Mouse (Mus musculus): ENCODE results near the gene Apba3.

Gene Apba3

DNA sequence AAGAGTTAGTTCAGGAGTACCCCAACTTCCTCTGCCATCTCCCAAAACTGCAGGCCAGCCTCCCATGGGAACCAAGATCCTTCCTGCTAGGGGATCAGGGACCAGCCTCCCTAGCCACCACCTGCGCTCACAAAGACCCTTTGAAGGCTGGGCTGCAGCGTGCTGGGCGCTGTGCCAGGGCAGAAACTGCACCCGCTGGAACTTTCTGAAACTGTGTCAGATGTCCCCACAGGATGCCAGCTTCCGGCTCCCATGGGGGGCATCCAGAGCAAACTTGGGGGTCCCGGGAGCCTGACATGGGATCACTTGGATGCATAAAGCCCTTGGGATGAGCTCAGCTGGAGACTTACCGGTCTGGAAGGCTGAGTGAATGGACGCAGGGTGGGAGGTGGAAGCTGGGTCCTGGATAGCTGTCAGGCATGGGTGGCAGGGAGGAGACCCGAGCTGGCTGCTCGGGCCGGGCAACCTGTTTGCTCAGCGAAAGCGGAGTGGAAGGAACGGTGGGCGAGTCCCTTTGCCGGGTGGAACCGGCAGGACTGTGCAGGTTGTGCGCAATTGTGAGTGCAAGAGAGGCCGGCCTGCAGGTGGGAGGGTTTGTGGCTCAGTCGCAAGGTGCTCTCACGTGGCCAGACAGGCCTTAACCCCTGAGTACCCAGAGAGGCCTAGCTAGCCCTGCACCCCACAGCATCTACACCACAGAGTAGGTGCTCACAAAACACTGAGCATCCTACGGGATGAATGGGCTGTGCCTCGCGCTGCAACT, 24.1 kb downstream of the Apba3 start:
- DNase-seq (ENCODE audit: low read depth, low spot score): peak; percentile 57

DNA sequence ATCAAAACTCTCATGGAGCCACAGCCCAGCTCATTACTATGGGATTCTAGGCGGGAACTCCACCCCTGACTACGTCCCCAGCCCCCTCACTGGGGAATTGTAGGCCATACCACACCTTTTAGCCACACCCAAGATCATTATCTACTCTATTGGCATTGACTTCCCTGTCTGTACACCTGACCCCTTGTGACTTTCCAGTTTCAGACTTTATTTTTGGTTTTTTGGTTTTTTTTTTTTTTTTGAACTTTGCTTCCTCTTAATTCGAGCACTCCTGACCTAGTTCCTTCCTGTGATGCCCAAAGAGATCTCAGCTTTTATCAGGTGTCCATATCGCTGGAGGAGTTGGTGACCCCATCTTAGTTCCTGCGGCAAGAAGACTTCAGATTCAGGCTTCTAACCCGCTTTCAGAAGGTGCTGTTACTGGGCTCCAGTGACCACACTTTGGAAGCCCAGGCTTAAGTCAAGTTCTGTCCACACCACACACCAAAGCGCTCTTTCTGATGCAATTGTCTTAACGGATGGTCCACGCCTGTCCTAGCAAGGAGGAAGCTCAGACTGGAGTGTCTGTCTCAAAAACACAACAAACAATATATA, 24.8 kb downstream of the Apba3 start, which contains the start of gene Tjp3:
TSS of gene Tjp3 (minus strand) at position 71 of the 594 bp plus-strand sequence.
- DNase-seq (ENCODE audit: low read depth, low spot score): no peak

DNA sequence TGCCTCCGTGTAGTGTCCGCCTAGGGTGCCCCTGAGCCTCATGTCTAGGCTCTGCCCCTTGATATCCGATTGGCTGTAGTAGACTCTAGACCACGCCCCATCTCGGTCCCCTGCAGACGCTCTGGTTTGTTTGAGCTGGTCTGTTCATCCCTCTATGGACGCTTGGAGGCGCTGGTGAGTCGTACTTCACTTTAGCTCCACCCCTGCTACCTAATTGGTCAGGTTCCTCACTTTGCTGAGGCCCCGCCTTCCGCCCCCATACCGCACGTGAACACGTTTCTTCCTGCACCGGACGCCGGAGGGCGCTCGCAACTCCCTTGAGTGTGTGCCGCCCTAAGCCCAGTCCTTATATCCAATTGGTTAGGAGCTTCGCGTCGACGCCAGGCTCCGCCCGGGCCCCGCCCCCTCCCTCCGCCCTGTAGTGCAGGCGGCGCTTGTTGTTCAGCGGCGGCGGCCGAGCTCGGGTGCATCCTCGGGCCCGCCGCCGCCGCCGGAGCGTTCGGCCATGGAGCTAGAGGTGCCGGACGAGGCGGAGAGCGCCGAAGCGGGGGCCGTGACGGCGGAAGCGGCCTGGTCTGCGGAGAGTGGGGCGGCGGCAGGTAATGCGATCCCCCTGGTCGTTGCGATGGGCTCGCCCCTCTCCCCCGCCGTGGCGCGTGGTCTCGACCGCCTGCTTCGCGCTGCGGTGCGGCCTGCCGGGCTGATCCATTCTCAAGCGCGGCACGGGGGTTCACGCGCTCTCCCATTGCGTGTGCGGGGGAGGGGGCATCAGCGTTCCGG, 26.0 kb downstream of the Apba3 start, which contains the start of gene Pip5k1c:
TSS of gene Pip5k1c (plus strand) at position 410 of the 780 bp plus-strand sequence.
- DNase-seq (ENCODE audit: low read depth, low spot score): peak; percentile 100

DNA sequence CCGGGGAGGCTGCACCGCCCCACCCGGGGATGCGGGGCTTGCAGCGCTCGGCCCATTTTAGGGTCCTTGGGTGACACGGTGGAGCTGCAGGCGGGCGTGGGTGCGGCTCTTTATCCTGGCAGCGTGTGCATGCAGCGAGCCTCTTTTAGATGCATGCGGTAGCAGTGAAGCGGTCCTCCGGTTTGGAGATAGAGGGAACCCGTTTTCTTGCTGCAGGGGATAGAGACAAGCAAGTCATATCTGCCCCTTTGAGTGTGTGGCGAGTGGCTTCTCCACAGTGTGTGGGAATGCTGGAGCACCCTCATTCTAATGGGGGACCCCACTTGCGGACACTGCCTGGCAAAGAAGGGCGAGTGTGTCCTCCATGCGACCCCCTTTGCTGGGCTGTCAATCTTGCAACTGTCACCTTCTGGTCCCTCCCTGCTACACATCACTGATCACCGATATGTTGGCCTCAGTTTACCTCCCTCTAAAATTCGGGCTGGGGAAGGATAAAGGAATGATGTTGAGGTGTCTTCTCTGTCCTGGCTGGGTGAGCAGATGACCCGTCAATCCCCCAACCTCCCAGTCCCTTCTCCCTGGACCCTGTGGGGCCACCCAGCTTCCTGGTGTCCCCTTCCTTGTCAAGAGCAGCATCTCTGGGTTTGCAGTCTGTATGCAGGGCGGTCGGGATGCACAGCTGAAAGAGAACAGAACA, 26.7 kb downstream of the Apba3 start:
- DNase-seq (ENCODE audit: low read depth, low spot score): no peak

DNA sequence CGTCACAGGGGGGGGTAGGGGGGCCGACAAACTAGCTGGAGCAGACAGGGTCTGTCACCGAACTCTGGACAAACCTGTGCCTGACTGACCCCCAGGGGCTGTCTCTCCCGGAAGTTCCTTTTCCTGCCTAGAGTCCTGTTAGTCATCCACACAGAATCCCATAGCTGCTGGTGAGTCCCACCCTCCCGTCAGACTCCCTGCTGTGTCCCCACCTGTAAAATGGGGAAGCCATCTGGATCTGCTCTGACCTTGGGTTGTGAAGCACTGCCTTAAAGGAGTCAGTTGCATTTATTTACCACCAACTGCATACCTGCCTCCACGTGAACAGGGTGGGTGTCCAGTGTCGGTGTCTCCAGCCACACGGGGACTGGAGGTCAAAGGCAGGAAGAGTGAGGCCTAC, 27.7 kb downstream of the Apba3 start:
- peak; percentile 60 for DNase-seq (ENCODE audit: low read depth, low spot score)

DNA sequence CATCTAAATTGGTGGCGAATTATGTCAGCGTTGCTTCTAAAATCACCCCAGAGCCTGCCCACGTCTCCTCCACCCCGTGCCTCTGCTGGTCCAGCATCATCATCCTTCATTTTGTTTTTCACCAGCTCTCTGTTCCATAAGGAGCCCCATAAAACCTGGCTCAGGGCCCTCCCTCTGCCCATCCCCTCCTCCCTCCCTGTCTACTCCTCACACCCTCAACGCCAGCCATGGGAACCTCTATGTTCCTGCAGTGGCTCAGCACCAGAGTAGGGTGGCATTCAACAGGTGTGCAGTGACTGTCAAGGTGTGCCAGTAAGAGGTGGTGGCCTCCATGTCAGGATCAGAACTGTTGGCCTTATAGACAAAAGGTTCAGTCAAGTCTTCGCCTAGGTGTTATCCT, 28.4 kb downstream of the Apba3 start:
- no peak for DNase-seq (ENCODE audit: low read depth, low spot score)

DNA sequence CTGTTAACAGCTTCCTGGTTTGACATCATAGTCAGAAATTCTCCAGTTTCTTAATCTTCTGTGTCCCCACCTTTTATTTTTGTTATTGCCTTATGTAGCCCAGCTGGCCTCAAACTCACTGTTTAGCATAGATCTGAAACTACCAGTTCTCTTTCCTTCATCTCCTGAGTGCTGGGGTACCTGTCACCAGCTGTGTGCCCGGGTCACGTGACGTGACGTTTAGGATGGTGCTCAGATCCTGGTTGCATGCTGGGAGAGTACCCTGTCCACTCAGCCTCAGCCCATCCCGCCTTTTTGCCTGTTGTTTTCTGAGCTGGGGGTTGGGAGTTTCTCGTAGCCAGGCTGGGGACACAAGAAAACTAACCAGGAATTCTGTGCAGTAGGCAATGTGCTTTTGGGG, 30.5 kb downstream of the Apba3 start:
- DNase-seq (ENCODE audit: low read depth, low spot score): no peak

DNA sequence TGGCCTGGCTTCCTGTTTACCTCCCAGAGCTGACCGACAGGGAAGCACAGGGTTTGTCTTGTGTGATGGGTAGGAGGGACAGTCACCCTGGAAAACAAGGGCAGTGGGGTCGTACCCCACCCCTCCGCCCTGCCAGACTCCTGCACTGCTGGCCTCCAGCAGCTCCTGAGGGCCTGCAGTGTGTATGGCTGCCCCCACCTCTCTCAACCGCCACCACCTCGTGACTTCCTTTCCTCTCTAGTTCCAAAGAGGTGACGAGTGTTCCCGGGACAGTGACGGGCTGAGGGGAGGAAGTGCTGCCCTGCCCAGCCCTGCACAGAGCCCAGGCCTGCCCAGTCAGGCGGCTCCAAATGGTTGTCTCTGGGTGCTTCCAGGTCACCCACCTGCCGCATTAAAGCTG, 31.1 kb downstream of the Apba3 start:
- DNase-seq (ENCODE audit: low read depth, low spot score): no peak

DNA sequence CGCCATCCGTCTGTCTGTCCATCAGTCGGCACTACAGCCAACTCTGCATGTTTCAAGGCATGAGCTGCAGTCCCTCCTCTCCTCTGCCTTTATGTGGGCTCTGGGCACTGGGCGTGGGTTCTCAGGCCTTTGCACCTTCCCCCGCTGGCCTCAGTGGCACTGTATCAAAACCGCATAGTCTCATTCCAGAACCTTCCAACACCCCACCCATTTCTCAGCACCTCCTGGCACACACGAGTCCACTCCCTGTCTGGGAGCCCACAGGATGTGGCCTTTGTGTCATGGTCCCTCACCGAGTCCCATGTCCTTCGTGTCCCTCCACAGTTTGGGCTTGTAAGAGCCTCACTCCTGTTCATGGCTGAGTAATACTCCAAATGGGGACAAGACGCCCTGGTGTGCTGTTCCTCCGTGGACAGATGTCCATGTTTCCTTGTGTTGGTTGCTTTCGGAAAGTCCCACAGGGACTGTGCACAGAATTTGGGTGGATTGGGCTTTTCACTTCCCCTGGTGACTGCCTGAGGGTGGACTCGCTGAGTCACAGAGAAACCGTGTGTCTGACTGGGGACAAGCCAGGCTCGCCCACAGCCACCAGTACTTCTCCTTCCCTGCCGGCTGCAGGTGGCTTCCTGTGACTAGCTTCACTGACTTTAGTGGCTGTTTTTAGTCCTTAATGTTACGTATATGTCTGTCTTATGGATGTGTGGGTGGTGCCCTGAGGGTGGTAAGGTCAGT, 31.8 kb downstream of the Apba3 start:
- no peak for DNase-seq (ENCODE audit: low read depth, low spot score)

DNA sequence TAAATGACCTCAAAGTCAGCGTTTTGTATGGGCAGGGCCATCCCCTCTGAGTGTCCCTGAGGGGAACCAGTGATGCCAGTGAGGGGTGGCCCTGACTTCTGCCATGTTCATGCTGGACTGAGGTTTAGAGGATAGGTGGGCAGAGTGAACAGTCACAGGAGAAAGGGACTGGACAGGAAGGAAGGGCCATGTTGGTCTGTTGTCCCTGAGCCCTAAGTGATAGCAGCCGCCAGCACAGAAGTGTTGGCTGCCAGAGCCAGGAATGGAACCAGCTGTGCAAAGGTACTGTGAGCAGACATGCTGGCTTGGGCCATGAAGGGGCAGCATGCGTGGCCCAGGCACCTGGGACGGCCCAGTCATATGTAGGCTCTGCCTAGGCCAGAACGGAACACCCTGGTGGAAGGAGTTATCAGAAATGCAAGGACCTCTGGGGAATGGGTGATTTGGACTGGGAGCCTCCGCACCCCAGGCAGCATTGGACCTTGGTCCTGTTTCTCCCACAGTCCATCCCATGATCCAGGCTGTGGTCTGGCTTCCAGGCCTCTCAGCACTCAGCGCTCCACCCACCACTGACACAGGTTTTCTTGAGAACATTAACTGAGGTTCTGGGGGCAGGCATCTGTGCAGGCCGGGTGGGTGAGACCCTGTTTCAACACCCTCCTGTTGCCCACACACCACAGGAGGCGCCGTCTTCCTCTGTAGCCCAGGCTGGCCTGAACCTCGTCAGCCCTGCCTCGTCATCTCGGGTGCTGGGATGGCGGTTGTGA, 33.0 kb downstream of the Apba3 start:
- no peak for DNase-seq (ENCODE audit: low read depth, low spot score)

DNA sequence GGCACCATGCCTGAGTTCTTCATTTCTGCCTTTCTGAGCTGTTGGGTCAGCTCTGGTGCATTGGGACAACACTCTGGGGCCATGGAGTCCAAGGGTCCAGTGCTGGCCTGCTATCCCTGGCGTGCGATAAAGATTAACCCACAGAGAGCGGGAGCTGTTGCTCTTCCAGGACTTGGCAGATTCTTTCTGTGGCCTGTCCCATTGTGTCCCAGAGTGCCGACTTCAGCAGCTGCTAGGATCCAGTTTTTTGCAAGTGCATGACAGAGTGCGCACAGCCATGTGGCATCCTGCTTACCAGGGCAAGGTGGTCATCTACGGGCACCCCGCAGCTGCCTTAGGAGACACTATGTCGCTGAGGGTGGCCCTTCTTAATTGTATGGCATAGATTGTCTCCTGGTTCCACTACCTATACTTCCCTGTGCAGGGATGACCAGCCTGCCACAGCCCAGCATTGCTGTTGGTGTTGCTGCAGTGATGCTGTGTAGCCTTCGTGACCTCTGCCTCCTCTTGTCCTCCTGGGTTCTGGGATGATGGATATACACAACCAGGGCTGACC, 33.7 kb downstream of the Apba3 start:
- no peak for DNase-seq (ENCODE audit: low read depth, low spot score)

DNA sequence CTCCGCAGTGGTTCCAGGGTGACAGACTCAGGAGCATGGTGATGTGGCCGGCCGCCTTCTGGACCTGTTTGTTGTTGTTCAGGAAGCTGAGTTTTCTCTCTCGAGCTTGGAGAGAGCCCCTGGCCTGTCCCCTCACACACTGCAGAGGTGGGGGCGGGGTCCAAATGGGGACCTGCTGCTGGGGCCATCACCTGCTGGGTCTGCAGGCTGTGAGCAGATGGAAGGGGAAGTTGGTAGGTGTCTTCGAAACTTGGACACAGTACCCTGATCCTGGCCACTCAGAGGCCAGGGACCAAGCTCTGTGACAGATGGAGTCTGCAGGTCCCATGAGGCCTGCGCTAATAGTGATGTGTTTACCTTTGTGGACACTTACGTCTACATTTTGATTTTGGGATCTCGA, 34.6 kb downstream of the Apba3 start:
- DNase-seq (ENCODE audit: low read depth, low spot score): no peak

DNA sequence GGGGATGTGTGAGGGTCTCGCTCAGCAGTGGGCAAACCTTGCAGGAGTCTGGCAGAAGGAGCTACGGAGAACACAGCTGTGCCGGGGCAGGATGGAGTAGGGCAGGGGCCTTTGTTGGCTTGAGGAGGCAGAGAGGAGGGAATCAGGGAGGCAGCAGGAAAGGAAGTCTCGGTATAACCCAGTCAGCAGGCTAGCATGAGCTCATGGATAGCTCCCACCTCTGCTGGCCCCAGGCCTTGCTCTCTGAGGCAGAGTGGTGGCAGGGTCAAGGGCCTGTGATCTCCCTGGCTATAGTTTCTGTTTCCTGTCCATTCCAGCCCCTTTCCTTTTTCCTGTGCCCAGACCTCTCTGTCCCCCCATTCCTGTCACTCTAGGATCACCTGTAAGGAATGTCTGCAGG, 35.5 kb downstream of the Apba3 start:
- DNase-seq (ENCODE audit: low read depth, low spot score): no peak

DNA sequence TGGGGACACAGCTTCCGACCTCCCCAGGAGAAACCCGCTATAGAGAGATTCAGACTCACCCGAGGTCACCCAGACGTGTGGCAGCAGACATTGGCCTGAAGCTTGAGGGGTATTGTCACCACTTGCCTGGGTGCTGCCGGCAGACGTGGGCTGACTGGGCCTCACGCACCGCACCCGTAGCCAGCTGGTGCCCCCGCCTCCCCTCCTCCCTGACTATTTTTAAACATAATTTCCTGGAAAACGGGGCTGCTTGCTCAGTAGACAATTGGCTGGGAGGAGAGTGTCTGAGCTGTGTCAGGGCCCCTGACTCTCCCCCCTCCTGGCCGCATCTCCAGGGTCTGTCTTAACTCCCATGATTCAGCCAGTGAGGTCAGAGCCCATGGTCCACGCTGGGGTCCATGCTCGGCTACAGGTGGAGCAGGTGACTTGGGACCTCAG, 36.0 kb downstream of the Apba3 start:
- DNase-seq (ENCODE audit: low read depth, low spot score): no peak

DNA sequence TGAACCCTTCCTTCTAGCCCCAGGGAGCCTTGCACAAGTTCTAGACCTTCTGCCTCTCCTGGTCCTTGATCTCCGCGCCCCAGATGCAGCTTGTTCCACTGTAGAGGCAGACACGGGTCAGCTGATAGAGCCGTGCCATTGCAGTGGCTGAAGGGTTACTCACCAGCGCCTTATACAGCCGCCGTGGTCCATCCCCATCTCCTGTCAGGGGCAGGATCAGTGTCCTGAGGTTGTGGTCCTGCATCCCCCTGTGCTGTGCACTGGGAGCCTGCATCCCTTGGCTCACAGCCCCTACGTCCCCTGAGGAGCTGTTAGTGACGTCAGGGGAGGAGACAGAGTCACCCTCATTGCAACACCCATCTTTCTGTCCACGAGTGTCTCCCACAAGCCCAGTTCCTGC, 36.5 kb downstream of the Apba3 start:
- DNase-seq (ENCODE audit: low read depth, low spot score): no peak

DNA sequence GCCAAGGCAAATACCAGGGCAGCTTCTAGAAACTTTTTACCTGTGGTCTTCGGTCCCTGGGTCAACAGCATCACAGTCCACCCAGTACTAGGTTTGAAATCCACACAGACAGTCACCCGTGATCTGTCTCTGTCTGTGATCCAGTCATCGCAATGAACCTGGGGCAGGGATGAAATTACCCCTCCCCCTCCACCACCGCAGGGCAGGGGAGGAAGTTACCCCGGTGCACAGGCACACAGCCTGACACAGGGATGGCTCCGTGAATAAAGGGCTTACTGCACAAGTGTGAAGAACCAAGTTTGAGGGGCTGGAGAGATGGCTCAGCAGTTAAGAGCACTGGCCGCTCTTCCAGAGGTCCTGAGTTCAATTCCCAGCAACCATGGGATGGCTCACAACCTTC, 37.0 kb downstream of the Apba3 start:
- no peak for DNase-seq (ENCODE audit: low read depth, low spot score)

DNA sequence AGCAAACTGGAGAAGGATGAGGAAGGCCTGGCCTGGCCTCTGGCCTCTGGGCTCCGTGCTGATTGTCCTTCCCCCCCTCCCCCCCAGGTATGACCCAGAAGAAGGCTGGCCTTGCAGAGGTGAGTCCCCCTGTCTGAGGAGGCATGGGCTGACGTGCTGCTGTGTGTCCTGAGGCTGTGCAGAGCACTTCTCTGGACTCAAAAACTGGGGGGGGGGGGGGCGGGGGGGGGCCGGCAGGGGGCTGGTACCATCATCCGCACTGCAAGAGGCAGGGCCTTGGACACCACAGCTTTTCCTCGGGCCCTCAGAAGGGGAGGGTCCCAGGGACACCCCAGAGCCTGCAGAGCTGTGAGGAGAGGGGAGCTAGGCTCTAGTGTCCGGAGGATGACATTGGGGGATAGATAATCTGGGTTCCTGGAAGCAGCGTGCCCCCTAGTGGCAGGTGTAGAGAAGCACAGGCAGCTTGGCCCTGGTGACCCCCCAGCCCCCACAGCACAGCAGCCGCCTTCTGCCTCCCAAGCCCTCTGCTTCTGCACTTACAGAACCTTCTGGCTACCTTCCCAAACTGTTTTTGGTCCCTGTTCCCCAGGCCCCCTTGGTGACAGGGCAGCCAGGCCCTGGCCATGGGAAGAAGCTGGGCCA, 38.0 kb downstream of the Apba3 start:
- DNase-seq (ENCODE audit: low read depth, low spot score): peak; percentile 78

DNA sequence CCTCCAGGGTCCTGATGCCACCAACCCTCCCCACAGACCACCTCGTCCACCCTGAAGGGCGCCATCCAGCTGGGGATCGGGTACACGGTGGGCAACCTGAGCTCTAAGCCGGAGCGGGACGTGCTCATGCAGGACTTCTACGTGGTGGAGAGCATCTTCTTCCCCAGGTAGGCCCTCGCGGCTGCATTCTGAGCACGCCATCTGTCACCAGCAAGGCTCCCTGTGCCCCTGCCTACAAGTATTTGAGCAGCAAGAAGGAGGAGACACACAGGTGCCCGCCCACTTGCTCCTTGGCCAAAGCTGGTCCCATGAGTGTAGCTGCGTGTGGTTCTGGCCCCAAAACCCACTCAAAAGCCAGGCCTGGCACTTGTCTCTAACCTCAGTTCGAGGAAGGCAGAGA, 38.9 kb downstream of the Apba3 start:
- DNase-seq (ENCODE audit: low read depth, low spot score): no peak

DNA sequence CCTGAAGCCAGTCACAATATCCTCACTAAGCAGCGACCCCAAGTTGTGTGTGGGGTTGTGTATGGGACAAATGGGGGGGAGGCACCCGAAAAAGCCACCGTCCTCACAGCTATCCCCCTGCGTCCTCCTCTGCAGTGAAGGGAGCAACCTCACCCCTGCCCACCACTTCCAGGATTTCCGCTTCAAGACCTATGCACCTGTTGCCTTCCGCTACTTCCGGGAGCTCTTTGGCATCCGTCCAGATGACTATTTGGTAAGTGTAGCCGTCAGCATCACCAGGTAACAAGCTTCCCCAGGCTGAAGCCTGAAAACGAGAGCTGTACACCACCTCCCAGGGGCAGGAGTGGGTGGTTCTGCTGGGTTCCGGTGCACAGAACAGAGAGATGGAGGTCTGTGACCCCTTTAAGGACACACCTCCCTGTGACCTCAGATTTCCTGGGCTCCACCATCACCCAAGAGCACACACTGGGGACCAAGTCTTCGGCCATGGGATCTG, 39.5 kb downstream of the Apba3 start:
- no peak for DNase-seq (ENCODE audit: low read depth, low spot score)
